Mouse (Mus musculus) liver, embryonic 14.5 days (tissue): ENCODE data around the gene Nipa1. TPM values are rescaled to one million over a fixed set of nuclear protein-coding genes. Genes with fewer than 3 reads are reported as not detected.
A peak's percentile ranks its signal among the peaks of the same experiment; 100 is the strongest.

Experiments
- ATAC-seq: fragments of 200-750 bp; cut with Nextera tagmentation; 2 replicates; pipeline ENCODE4 v1.8.0; 2017; ENCODE audit warnings: moderate number of reproducible peaks, mild to moderate bottlenecking, moderate library complexity; ENCODE audit not compliant: insufficient read depth
- DNase-seq, 3 experiments: peaks; one replicate each; pipeline ENCODE4 v3.0.0-alpha.2; 2012 to 2013; ENCODE audit warnings: low read depth in 3 of 3, low spot score in 3 of 3
- H3K27ac ChIP-seq: fragments of 300-500 bp; sonication (generic); 2 replicates; pipeline ENCODE4 v1.5.1; 2014; ENCODE audit warnings: moderate library complexity, mild to moderate bottlenecking, control low read depth, inconsistent platforms
- H3K27me3 ChIP-seq: fragments of 300-500 bp; sonication (generic); 2 replicates; pipeline ENCODE4 v1.6.1; 2014; ENCODE audit warnings: mild to moderate bottlenecking, low read length, moderate library complexity; ENCODE audit not compliant: control insufficient read depth, insufficient read depth
- H3K36me3 ChIP-seq: fragments of 300-500 bp; sonication (generic); replicated peaks from 2 replicates; pipeline ENCODE4 v1.6.1; 2014; ENCODE audit warnings: low read depth; ENCODE audit not compliant: control insufficient read depth, insufficient read depth
- H3K4me1 ChIP-seq, 2 experiments: fragments of 200-500 bp in 1 of 2; fragments of 300-500 bp in 1 of 2; sonication (generic) in 1 of 2; replicated peaks; 2 replicates each; pipeline ENCODE4 v1.6.1; 2012 to 2014; ENCODE audit warnings: antibody characterized with exemption in 1 of 2, inconsistent platforms in 1 of 2, low read length in 1 of 2; ENCODE audit not compliant: control insufficient read depth in 2 of 2, insufficient read depth in 2 of 2
- H3K4me2 ChIP-seq: fragments of 300-500 bp; sonication (generic); 2 replicates; pipeline ENCODE4 v1.6.1; 2014; ENCODE audit warnings: low read depth, mild to moderate bottlenecking, control low read depth, moderate library complexity
- H3K4me3 ChIP-seq, 2 experiments: fragments of 200-500 bp in 1 of 2; fragments of 300-500 bp in 1 of 2; sonication (generic) in 1 of 2; 2 replicates each; pipeline ENCODE4 v1.5.1; 2012 to 2014; ENCODE audit warnings: low read depth in 2 of 2, low read length in 2 of 2, mild to moderate bottlenecking in 2 of 2, control low read depth in 1 of 2, inconsistent platforms in 1 of 2, moderate library complexity in 1 of 2; ENCODE audit not compliant: insufficient read depth in 1 of 2
- H3K9ac ChIP-seq: fragments of 300-500 bp; sonication (generic); replicated peaks from 2 replicates; pipeline ENCODE4 v1.6.1; 2014; ENCODE audit warnings: mild to moderate bottlenecking, control low read depth, moderate library complexity
- H3K9me3 ChIP-seq: fragments of 300-500 bp; sonication (generic); 2 replicates; pipeline ENCODE4 v1.6.1; 2016; ENCODE audit warnings: low read length, mixed read lengths; ENCODE audit not compliant: control insufficient read depth
- CTCF ChIP-seq: IDR thresholded peaks from 2 replicates; pipeline ENCODE4 v1.5.1; 2016; ENCODE audit warnings: antibody characterized with exemption, low read depth, control low read depth
- EP300 ChIP-seq: IDR thresholded peaks from 2 replicates; pipeline ENCODE4 v1.6.1; 2016; ENCODE audit warnings: antibody characterized with exemption, low read depth
- WGBS: fragments of 180-500 bp; shearing (Covaris S2); extraction: QIAGEN DNeasy Blood & Tissue Kit; methylation state at CpG from one replicate; pipeline ENCODE4 v1.1.7; 2014; ENCODE audit not compliant: insufficient replicate concordance; 5-methylcytosine and 5-hydroxymethylcytosine counted together
- polyA plus RNA-seq, 2 experiments: library from polyadenylated mRNA; depleted of rRNA in 1 of 2; stranded (reverse) in 1 of 2; unstranded in 1 of 2; fragments of >200 nt; fragmentation: Nextera tagmentation in 1 of 2; extraction: Ambion mirVana in 1 of 2; gene quantifications; 2 replicates each; pipeline versions ENCODE4 v1.2.1 to v1.2.3; 2012 to 2014

Gene Nipa1
- polyA plus RNA-seq, 2 experiments, result 8.1 to 10.9 TPM

- Histone ChIP-seq H3K27ac (peak overlapping the region; percentile 74), H3K9me3 (no peaks in the 10 kb centered on the region), H3K36me3 (peaks cover 24% of the 10 kb centered on the region), H3K27me3 (no peaks in the 10 kb centered on the region), H3K4me1 (peaks cover 24 to 31% of the 10 kb centered on the region in 2 experiments), H3K9ac (no peak overlapping the region; the same call in 1 of the 2 replicates), H3K4me2 (peak overlapping the region; percentile 31), H3K4me3 (no peak overlapping the region)
- 58% methylated on average over 10 of the region's 10 CpGs for WGBS
- peak in 2 of 3 experiments; percentile 39 to 44 for DNase-seq
- TF ChIP-seq EP300 (peak; percentile 31; the same call in 1 of the 2 replicates), CTCF (no peak)
- ATAC-seq, result peak; percentile 76
These were observed 37.6 kb downstream of the Nipa1 start for GRCm38 (mm10) chr7:55982010-55982700.

- peak; percentile 75 for ATAC-seq
These were observed 38.2 kb downstream of the Nipa1 start for GRCm38 (mm10) chr7:55981511-55981910.

GRCm38 (mm10) chr7:55974429-55974828 lies 45.3 kb downstream of the Nipa1 start:
- 91% methylated on average over 2 of the region's 2 CpGs for WGBS
- H3K36me3 ChIP-seq, result peaks cover 10% of the 10 kb centered on the region

More at GRCm38 (mm10) chr7:55981511-55981910, 38.2 kb downstream of the Nipa1 start:
- peaks cover 24 to 30% of the 10 kb centered on the region in 2 experiments for H3K4me1 ChIP-seq
- peak overlapping the region; percentile 74 for H3K27ac ChIP-seq
- no peaks in the 10 kb centered on the region for H3K9me3 ChIP-seq
- H3K27me3 ChIP-seq, result no peaks in the 10 kb centered on the region
- 52% methylated on average over 2 of the region's 2 CpGs for WGBS
- H3K4me2 ChIP-seq, result peak overlapping the region; percentile 31
- peak in 1 of 3 experiments; percentile 24 for DNase-seq
- H3K9ac ChIP-seq, result no peak overlapping the region; the same call in 1 of the 2 replicates
- peaks cover 24% of the 10 kb centered on the region for H3K36me3 ChIP-seq
- TF ChIP-seq EP300, result peak; percentile 71
- TF ChIP-seq CTCF, result no peak
- no peak overlapping the region for H3K4me3 ChIP-seq

GRCm38 (mm10) chr7:55969415-55969814 lies 50.3 kb downstream of the Nipa1 start:
- TF ChIP-seq CTCF, result no peak
- TF ChIP-seq EP300, result no peak
- Histone ChIP-seq H3K9ac (0 out of 2 replicates have a peak overlapping the region, but pooled peaks have one; percentile 13), H3K4me1 (peaks cover 11 to 15% of the 10 kb centered on the region in 2 experiments), H3K27me3 (no peaks in the 10 kb centered on the region), H3K27ac (peak overlapping the region; percentile 30; the same call in 1 of the 2 replicates), H3K36me3 (no peaks in the 10 kb centered on the region), H3K4me2 (no peak overlapping the region; the same call in 1 of the 2 replicates), H3K4me3 (no peak overlapping the region), H3K9me3 (no peaks in the 10 kb centered on the region)
- ATAC-seq (no peak), DNase-seq (no peak)
- WGBS, result 13% methylated on average over 1 of the region's 1 CpGs

More at GRCm38 (mm10) chr7:55974429-55974828, 45.3 kb downstream of the Nipa1 start:
- Histone ChIP-seq H3K27ac (no peak overlapping the region), H3K9me3 (no peaks in the 10 kb centered on the region), H3K4me2 (no peak overlapping the region), H3K4me1 (peaks cover 0 to 1% of the 10 kb centered on the region in 2 experiments; a peak in 1 of 4 replicates), H3K27me3 (no peaks in the 10 kb centered on the region), H3K4me3 (no peak overlapping the region), H3K9ac (no peak overlapping the region)
- no peak for DNase-seq
- ATAC-seq, result no peak
- peak; percentile 60 for TF ChIP-seq CTCF
- TF ChIP-seq EP300, result no peak

GRCm38 (mm10) chr7:55968258-55968901 lies 51.4 kb downstream of the Nipa1 start:
- H3K36me3 ChIP-seq, result no peaks in the 10 kb centered on the region
- peak overlapping the region; percentile 5 for H3K27ac ChIP-seq
- DNase-seq (peak; percentile 24 to 74 (median 34)), ATAC-seq (peak; percentile 88)
- no peaks in the 10 kb centered on the region for H3K27me3 ChIP-seq
- H3K4me2 ChIP-seq, result peak overlapping the region; percentile 67
- H3K4me1 ChIP-seq, result peaks cover 12 to 19% of the 10 kb centered on the region in 2 experiments
- peak overlapping the region; percentile 65 for H3K9ac ChIP-seq
- no peak for TF ChIP-seq EP300
- peak; percentile 33; the same call in 1 of the 2 replicates for TF ChIP-seq CTCF
- H3K9me3 ChIP-seq, result no peaks in the 10 kb centered on the region
- H3K4me3 ChIP-seq, result peak overlapping the region; percentile 57 to 79
- WGBS, result 10% methylated on average over 16 of the region's 16 CpGs
